Mouse (Mus musculus) kidney, adult 2 months (tissue): Measurements from ENCODE around the gene Them7. TPM values are rescaled to one million over a fixed set of nuclear protein-coding genes. Genes with fewer than 3 reads are reported as not detected.

Experiments used
- DNase-seq: peaks from one replicate; pipeline ENCODE4 v3.0.0; 2021
- H3K27ac ChIP-seq: fragments of 200-500 bp; 2 replicates; pipeline ENCODE4 v1.5.1; 2012; ENCODE audit warnings: low read depth, low read length, control low read depth, inconsistent platforms; ENCODE audit not compliant: insufficient read depth
- H3K27me3 ChIP-seq: fragments of 200-500 bp; replicated peaks from 2 replicates; pipeline ENCODE4 v1.6.1; 2012; ENCODE audit warnings: mild to moderate bottlenecking, moderate library complexity, low read length, inconsistent platforms; ENCODE audit not compliant: control insufficient read depth, insufficient read depth
- H3K36me3 ChIP-seq: fragments of 200-500 bp; 2 replicates; pipeline ENCODE4 v1.6.1; 2012; ENCODE audit warnings: mild to moderate bottlenecking, moderate library complexity, low read length, inconsistent platforms; ENCODE audit not compliant: control insufficient read depth, insufficient read depth
- H3K4me1 ChIP-seq: fragments of 200-500 bp; 2 replicates; pipeline ENCODE4 v1.6.1; 2011; ENCODE audit warnings: low read length; ENCODE audit not compliant: control insufficient read depth, insufficient read depth
- H3K4me3 ChIP-seq: fragments of 200-500 bp; 2 replicates; pipeline ENCODE4 v1.5.1; 2011; ENCODE audit warnings: mild to moderate bottlenecking, low read depth, low read length, control low read depth; ENCODE audit not compliant: insufficient read depth
- CTCF ChIP-seq: fragments of 200-500 bp; conservative IDR thresholded peaks from 2 replicates; pipeline ENCODE4 v1.5.1; 2011; ENCODE audit warnings: low read depth, mild to moderate bottlenecking, control low read depth, low read length, moderate library complexity, mixed read lengths; ENCODE audit not compliant: insufficient read depth, insufficient read length
- POLR2A ChIP-seq: fragments of 200-500 bp; IDR thresholded peaks from one replicate; pipeline ENCODE4 v1.6.1; 2011; ENCODE audit warnings: low read depth, low read length, control low read depth
- WGBS: fragments of 180-500 bp; shearing (Covaris S2); methylation state at CpG from one replicate; pipeline ENCODE4 v1.1.7; 2018; 5-methylcytosine and 5-hydroxymethylcytosine counted together
- polyA plus RNA-seq: library from polyadenylated mRNA; depleted of rRNA; stranded (reverse); fragments of >200 nt; gene quantifications from 2 replicates; pipeline ENCODE4 v1.2.3, GENCODE M21; 2012

The Them7 gene
- polyA plus RNA-seq, 1 experiment, result 241 TPM

DNA sequence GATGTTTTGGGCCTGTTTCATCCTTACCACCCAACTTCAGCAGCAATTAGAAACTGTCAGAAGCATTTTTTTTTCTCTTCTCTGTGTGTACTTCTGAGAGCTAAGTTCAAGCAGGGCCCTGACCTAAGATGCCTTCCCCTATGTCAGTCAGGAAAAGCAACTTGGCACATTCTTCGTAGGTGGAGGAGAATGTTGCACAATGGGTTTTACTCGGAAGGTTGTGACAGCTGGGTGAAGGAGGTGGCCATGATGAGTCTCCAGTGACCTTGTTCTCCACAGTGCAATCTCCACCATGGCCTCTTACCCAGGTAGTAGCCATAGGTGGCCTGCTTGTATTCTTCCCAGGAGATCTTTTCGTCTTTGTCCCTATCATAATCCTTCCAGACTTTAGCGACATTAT is 170.3 kb downstream of the Them7 start:
- WGBS, result 73% methylated on average over 4 of the region's 4 CpGs

GRCm38 (mm10) chr2:105396066-105396465 is 171.9 kb downstream of the Them7 start:
- no peak for DNase-seq

More for the DNA sequence above, 170.3 kb downstream of the Them7 start:
- H3K27me3 ChIP-seq, result no peaks in the 10 kb centered on the region
- H3K4me1 ChIP-seq, result no peaks in the 10 kb centered on the region
- no peak for DNase-seq
- no peak overlapping the region for H3K27ac ChIP-seq
- no peaks in the 10 kb centered on the region for H3K36me3 ChIP-seq
- no peak overlapping the region for H3K4me3 ChIP-seq
- TF ChIP-seq CTCF (no peak), POLR2A (no peak)

GRCm38 (mm10) chr2:105397446-105398211 is 173.5 kb downstream of the Them7 start:
- Histone ChIP-seq H3K36me3 (no peaks in the 10 kb centered on the region), H3K27me3 (no peaks in the 10 kb centered on the region), H3K4me1 (no peaks in the 10 kb centered on the region), H3K27ac (no peak overlapping the region), H3K4me3 (no peak overlapping the region)
- TF ChIP-seq POLR2A (no peak), CTCF (no peak)
- no peak for DNase-seq
- 56% methylated on average over 5 of the region's 5 CpGs for WGBS

More at GRCm38 (mm10) chr2:105396066-105396465, 171.9 kb downstream of the Them7 start:
- TF ChIP-seq POLR2A (no peak), CTCF (no peak)
- no peak overlapping the region for H3K27ac ChIP-seq
- no peaks in the 10 kb centered on the region for H3K4me1 ChIP-seq
- no peaks in the 10 kb centered on the region for H3K27me3 ChIP-seq
- H3K36me3 ChIP-seq, result no peaks in the 10 kb centered on the region
- WGBS, result 89% methylated on average over 9 of the region's 9 CpGs
- H3K4me3 ChIP-seq, result no peak overlapping the region

- Histone ChIP-seq H3K4me1 (no peaks in the 10 kb centered on the region), H3K36me3 (no peaks in the 10 kb centered on the region), H3K27me3 (no peaks in the 10 kb centered on the region), H3K27ac (peak overlapping the region; percentile 9; the same call in 1 of the 2 replicates), H3K4me3 (peak overlapping the region; percentile 64)
- no peak for TF ChIP-seq CTCF
- no peak for TF ChIP-seq POLR2A
- 3% methylated on average over 31 of the region's 31 CpGs for WGBS
- DNase-seq, result peak; percentile 43
Measured at GRCm38 (mm10) chr2:105398636-105399084, 174.5 kb downstream of the Them7 start.

- under 1% methylated on average over 57 of the region's 57 CpGs for WGBS
- DNase-seq, result peak; percentile 85
- no peaks in the 10 kb centered on the region for H3K4me1 ChIP-seq
Measured at GRCm38 (mm10) chr2:105399085-105399891, 175.2 kb downstream of the Them7 start, which contains the start of gene Rcn1. Gene Rcn1 (minus strand): TSS chr2:105399319.

DNA sequence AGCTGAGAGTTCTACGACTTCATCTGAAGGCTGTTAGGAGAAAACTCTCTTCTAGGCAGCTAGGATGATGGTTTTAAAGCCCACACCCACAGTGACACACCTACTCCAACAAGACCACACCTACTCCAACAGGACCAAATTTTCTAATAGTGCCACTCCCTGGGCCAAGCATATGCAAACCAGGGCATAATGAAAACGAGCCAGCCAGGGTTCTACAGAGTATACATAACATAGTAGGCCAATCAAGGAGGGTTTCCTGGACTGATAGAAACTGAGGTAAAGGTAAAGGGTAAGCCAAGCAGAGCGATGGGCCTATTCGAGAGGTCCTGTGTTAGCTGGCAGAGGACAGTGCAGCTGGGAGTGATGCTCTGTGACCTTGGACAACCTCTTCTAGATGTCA is 176.4 kb downstream of the Them7 start:
- WGBS, result 94% methylated on average over 4 of the region's 4 CpGs
- DNase-seq, result no peak
- no peak overlapping the region for H3K4me3 ChIP-seq
- H3K27ac ChIP-seq, result no peak overlapping the region
- H3K36me3 ChIP-seq, result no peaks in the 10 kb centered on the region
- TF ChIP-seq CTCF (no peak), POLR2A (no peak)
- no peaks in the 10 kb centered on the region for H3K4me1 ChIP-seq
- no peaks in the 10 kb centered on the region for H3K27me3 ChIP-seq

More at GRCm38 (mm10) chr2:105399085-105399891, 175.2 kb downstream of the Them7 start, which contains the start of gene Rcn1:
- no peaks in the 10 kb centered on the region for H3K27me3 ChIP-seq
- peak within 1 kb of the TSS; percentile 64 for H3K4me3 ChIP-seq
- H3K27ac ChIP-seq, result peak within 1 kb of the TSS; percentile 9; the same call in 1 of the 2 replicates
- TF ChIP-seq POLR2A, result no peak
- no peak for TF ChIP-seq CTCF
- H3K36me3 ChIP-seq, result no peaks in the 10 kb centered on the region
